Mouse (Mus musculus) kidney, adult 11 months (tissue): ENCODE measurements around the gene Prkce.

Source experiments
- DNase-seq: peaks from one replicate; pipeline ENCODE4 v3.0.0; 2022

Gene Prkce

GRCm38 (mm10) chr17:86226198-86226597 is 58.6 kb downstream of the Prkce start:
- DNase-seq: no peak

- no peak for DNase-seq
Observed at GRCm38 (mm10) chr17:86226635-86227034, 59.0 kb downstream of the Prkce start.

- peak; percentile 26 for DNase-seq
Observed at GRCm38 (mm10) chr17:86227389-86227788, 59.8 kb downstream of the Prkce start.

GRCm38 (mm10) chr17:86228850-86229249 is 61.3 kb downstream of the Prkce start:
- no peak for DNase-seq

- no peak for DNase-seq
Observed at GRCm38 (mm10) chr17:86230141-86230633, 62.6 kb downstream of the Prkce start.

- peak; percentile 28 for DNase-seq
Observed at GRCm38 (mm10) chr17:86231741-86232179, 64.2 kb downstream of the Prkce start.

GRCm38 (mm10) chr17:86232248-86232647 is 64.7 kb downstream of the Prkce start:
- DNase-seq: no peak

- DNase-seq: no peak
Observed at GRCm38 (mm10) chr17:86234587-86235150, 67.1 kb downstream of the Prkce start.

GRCm38 (mm10) chr17:86236026-86236712 is 68.6 kb downstream of the Prkce start:
- DNase-seq: peak; percentile 42

- peak; percentile 92 for DNase-seq
Observed at GRCm38 (mm10) chr17:86236861-86237763, 69.5 kb downstream of the Prkce start.

GRCm38 (mm10) chr17:86242291-86242690 is 74.7 kb downstream of the Prkce start:
- DNase-seq: no peak

- DNase-seq: no peak
Observed at GRCm38 (mm10) chr17:86243109-86243527, 75.5 kb downstream of the Prkce start.

- DNase-seq: no peak
Observed at GRCm38 (mm10) chr17:86244397-86244796, 76.8 kb downstream of the Prkce start.

GRCm38 (mm10) chr17:86248832-86249231 is 81.2 kb downstream of the Prkce start:
- DNase-seq: no peak

GRCm38 (mm10) chr17:86249499-86250405 is 82.2 kb downstream of the Prkce start:
- no peak for DNase-seq

- DNase-seq: no peak
Observed at GRCm38 (mm10) chr17:86250406-86250905, 82.9 kb downstream of the Prkce start.

GRCm38 (mm10) chr17:86253884-86254283 is 86.3 kb downstream of the Prkce start:
- no peak for DNase-seq

GRCm38 (mm10) chr17:86254285-86254684 is 86.7 kb downstream of the Prkce start:
- peak; percentile 79 for DNase-seq

- DNase-seq: no peak
Observed at GRCm38 (mm10) chr17:86254978-86255377, 87.4 kb downstream of the Prkce start.

GRCm38 (mm10) chr17:86256730-86257131 is 89.1 kb downstream of the Prkce start:
- no peak for DNase-seq

GRCm38 (mm10) chr17:86261067-86261466 is 93.5 kb downstream of the Prkce start:
- DNase-seq: no peak
